Mouse (Mus musculus) spleen, adult 2 months (tissue): Measurements from ENCODE around the gene Zc3h7a. TPM values are rescaled to one million over a fixed set of nuclear protein-coding genes. Genes with fewer than 3 reads are reported as not detected.

Source experiments
- DNase-seq, 2 experiments: peaks; one replicate each; pipeline versions ENCODE4 v3.0.0 to v3.0.0-alpha.2; 2012 to 2021; ENCODE audit warnings: low spot score in 2 of 2, low read depth in 1 of 2
- H3K27ac ChIP-seq: fragments of 200-500 bp; 2 replicates; pipeline ENCODE4 v1.5.1; 2012; ENCODE audit warnings: low read length, inconsistent platforms; ENCODE audit not compliant: insufficient read depth
- H3K27me3 ChIP-seq: fragments of 200-500 bp; 2 replicates; pipeline ENCODE4 v1.6.1; 2012; ENCODE audit warnings: mild to moderate bottlenecking, moderate library complexity, low read length, inconsistent platforms; ENCODE audit not compliant: control insufficient read depth, insufficient read depth
- H3K36me3 ChIP-seq: fragments of 200-500 bp; 2 replicates; pipeline ENCODE4 v1.6.1; 2012; ENCODE audit warnings: mild to moderate bottlenecking, low read length, inconsistent platforms; ENCODE audit not compliant: control insufficient read depth, insufficient read depth
- H3K4me1 ChIP-seq: fragments of 200-500 bp; 2 replicates; pipeline ENCODE4 v1.6.1; 2011; ENCODE audit warnings: inconsistent platforms; ENCODE audit not compliant: control insufficient read depth, insufficient read depth, insufficient read length
- H3K4me3 ChIP-seq: fragments of 200-500 bp; 2 replicates; pipeline ENCODE4 v1.5.1; 2011; ENCODE audit warnings: mild to moderate bottlenecking, inconsistent platforms; ENCODE audit not compliant: insufficient read depth, insufficient read length; ENCODE audit errors: extremely low read depth
- CTCF ChIP-seq: fragments of 200-500 bp; IDR thresholded peaks from 2 replicates; pipeline ENCODE4 v1.5.1; 2011; ENCODE audit warnings: mild to moderate bottlenecking, inconsistent platforms; ENCODE audit not compliant: insufficient read depth, insufficient read length, insufficient replicate concordance; ENCODE audit errors: extremely low read depth
- POLR2A ChIP-seq: fragments of 200-500 bp; IDR thresholded peaks from 2 replicates; pipeline ENCODE4 v1.6.1; 2011; ENCODE audit warnings: low read depth, low read length, inconsistent platforms
- WGBS: fragments of 180-500 bp; shearing (Covaris S2); methylation state at CpG from one replicate; pipeline ENCODE4 v1.1.7; 2018; 5-methylcytosine and 5-hydroxymethylcytosine counted together
- polyA plus RNA-seq: library from polyadenylated mRNA; depleted of rRNA; stranded (reverse); fragments of >200 nt; gene quantifications from 2 replicates; pipeline ENCODE4 v1.2.3, GENCODE M21; 2012; rRNA removed

The Zc3h7a gene
- 43.0 and 46.0 TPM in 2 replicates for polyA plus RNA-seq

- TF ChIP-seq POLR2A: peak; percentile 54
- TF ChIP-seq CTCF: peak; percentile 87
- H3K36me3 ChIP-seq: no peaks in the 10 kb centered on the region
- H3K4me3 ChIP-seq: peak within 1 kb of the TSS; percentile 97
- H3K4me1 ChIP-seq: peaks cover 3% of the 10 kb centered on the region; the same call in 1 of the 2 replicates
- under 1% methylated on average over 57 of the region's 57 CpGs for WGBS
- DNase-seq: peak; percentile 83 to 89
- no peaks in the 10 kb centered on the region for H3K27me3 ChIP-seq
- peak within 1 kb of the TSS; percentile 95 for H3K27ac ChIP-seq
Observed at GRCm38 (mm10) chr16:11176208-11176883, at the start of gene Zc3h7a. TSS of gene Zc3h7a (minus strand) at chr16:11176393.

GRCm38 (mm10) chr16:11217801-11218200 lies 41.6 kb upstream of the Zc3h7a start:
- no peaks in the 10 kb centered on the region for H3K27me3 ChIP-seq
- TF ChIP-seq CTCF (no peak), POLR2A (no peak)
- no peak overlapping the region for H3K4me3 ChIP-seq
- H3K4me1 ChIP-seq: no peaks in the 10 kb centered on the region
- no peak for DNase-seq
- WGBS: 91% methylated on average over 3 of the region's 3 CpGs
- H3K36me3 ChIP-seq: peaks cover 18% of the 10 kb centered on the region
- no peak overlapping the region for H3K27ac ChIP-seq

- peaks cover 7% of the 10 kb centered on the region for H3K36me3 ChIP-seq
- H3K4me3 ChIP-seq: peak overlapping the region; percentile 91
- WGBS: 2% methylated on average over 24 of the region's 24 CpGs
Observed at GRCm38 (mm10) chr16:11203600-11204390, 27.6 kb upstream of the Zc3h7a start.

GRCm38 (mm10) chr16:11202571-11203554 lies 26.7 kb upstream of the Zc3h7a start, which contains the start of gene Rsl1d1:
TSS of gene Rsl1d1 (minus strand) at chr16:11203331.
- peak; percentile 89 to 92 for DNase-seq
- Histone ChIP-seq H3K4me1 (peaks cover 6% of the 10 kb centered on the region), H3K36me3 (peaks cover 13% of the 10 kb centered on the region), H3K27ac (peak within 1 kb of the TSS; percentile 87), H3K27me3 (no peaks in the 10 kb centered on the region), H3K4me3 (peak within 1 kb of the TSS; percentile 95)
- TF ChIP-seq CTCF: no peak
- peak; percentile 62 for TF ChIP-seq POLR2A
- WGBS: under 1% methylated on average over 68 of the region's 68 CpGs

More at GRCm38 (mm10) chr16:11203600-11204390, 27.6 kb upstream of the Zc3h7a start:
- TF ChIP-seq CTCF (no peak), POLR2A (no peak)
- no peak for DNase-seq
- H3K27me3 ChIP-seq: no peaks in the 10 kb centered on the region
- peak overlapping the region; percentile 55; the same call in 1 of the 2 replicates for H3K27ac ChIP-seq
- peaks cover 6% of the 10 kb centered on the region for H3K4me1 ChIP-seq

- H3K27ac ChIP-seq: no peak overlapping the region
- no peaks in the 10 kb centered on the region for H3K27me3 ChIP-seq
- peaks cover 6% of the 10 kb centered on the region for H3K4me1 ChIP-seq
- peak overlapping the region; percentile 95; the same call in 1 of the 2 replicates for H3K4me3 ChIP-seq
- WGBS: 69% methylated on average over 6 of the region's 6 CpGs
- H3K36me3 ChIP-seq: peaks cover 18% of the 10 kb centered on the region
- no peak for DNase-seq
- TF ChIP-seq POLR2A: no peak
- no peak for TF ChIP-seq CTCF
Observed at GRCm38 (mm10) chr16:11201740-11202394, 25.7 kb upstream of the Zc3h7a start.

GRCm38 (mm10) chr16:11200247-11200646 lies 24.1 kb upstream of the Zc3h7a start:
- no peak for DNase-seq
- Histone ChIP-seq H3K4me1 (peaks cover 6% of the 10 kb centered on the region), H3K27ac (no peak overlapping the region), H3K36me3 (peaks cover 29% of the 10 kb centered on the region), H3K4me3 (no peak overlapping the region), H3K27me3 (no peaks in the 10 kb centered on the region)
- TF ChIP-seq POLR2A: no peak
- no peak for TF ChIP-seq CTCF
- 87% methylated on average over 3 of the region's 3 CpGs for WGBS
